Mouse (Mus musculus): ENCODE data around the gene Actg2.

Actg2 gene

GRCm38 (mm10) chr6:83512495-83512894, 23.6 kb downstream of the Actg2 start:
- ATAC-seq (ENCODE audit: low TSS enrichment), result no peak

- ATAC-seq (ENCODE audit: low TSS enrichment), result no peak
Observed at GRCm38 (mm10) chr6:83510210-83510609, 25.9 kb downstream of the Actg2 start.

GRCm38 (mm10) chr6:83509442-83509841, 26.6 kb downstream of the Actg2 start:
- peak; percentile 58 for ATAC-seq (ENCODE audit: low TSS enrichment)

- no peak for ATAC-seq (ENCODE audit: low TSS enrichment)
Observed at GRCm38 (mm10) chr6:83507168-83507546, 28.9 kb downstream of the Actg2 start.

GRCm38 (mm10) chr6:83506258-83507167, 29.6 kb downstream of the Actg2 start, which contains the start of gene Dguok:
Gene Dguok (minus strand): TSS chr6:83506969.
- ATAC-seq (ENCODE audit: low TSS enrichment), result peak; percentile 85

GRCm38 (mm10) chr6:83505554-83505953, 30.5 kb downstream of the Actg2 start:
- no peak for ATAC-seq (ENCODE audit: low TSS enrichment)

- no peak for ATAC-seq (ENCODE audit: low TSS enrichment)
Observed at GRCm38 (mm10) chr6:83503361-83503760, 32.7 kb downstream of the Actg2 start.

GRCm38 (mm10) chr6:83502656-83503055, 33.4 kb downstream of the Actg2 start:
- peak; percentile 29 for ATAC-seq (ENCODE audit: low TSS enrichment)

- ATAC-seq (ENCODE audit: low TSS enrichment), result no peak
Observed at GRCm38 (mm10) chr6:83501524-83502310, 34.3 kb downstream of the Actg2 start.

GRCm38 (mm10) chr6:83500462-83500861, 35.6 kb downstream of the Actg2 start:
- ATAC-seq (ENCODE audit: low TSS enrichment), result no peak

GRCm38 (mm10) chr6:83499078-83499477, 37.0 kb downstream of the Actg2 start:
- ATAC-seq (ENCODE audit: low TSS enrichment), result peak; percentile 62

GRCm38 (mm10) chr6:83496753-83497710, 39.0 kb downstream of the Actg2 start:
- peak; percentile 32; the same call in 1 of the 2 replicates for ATAC-seq (ENCODE audit: low TSS enrichment)

- no peak; the same call in 1 of the 2 replicates for ATAC-seq (ENCODE audit: low TSS enrichment)
Observed at GRCm38 (mm10) chr6:83496009-83496752, 39.9 kb downstream of the Actg2 start.

- no peak for ATAC-seq (ENCODE audit: low TSS enrichment)
Observed at GRCm38 (mm10) chr6:83490622-83491021, 45.4 kb downstream of the Actg2 start.

- ATAC-seq (ENCODE audit: low TSS enrichment), result peak; percentile 70; the same call in 1 of the 2 replicates
Observed at GRCm38 (mm10) chr6:83488200-83488599, 47.9 kb downstream of the Actg2 start.

- no peak for ATAC-seq (ENCODE audit: low TSS enrichment)
Observed at GRCm38 (mm10) chr6:83487298-83487697, 48.8 kb downstream of the Actg2 start.

GRCm38 (mm10) chr6:83485854-83486253, 50.2 kb downstream of the Actg2 start:
- ATAC-seq (ENCODE audit: low TSS enrichment), result no peak

- no peak for ATAC-seq (ENCODE audit: low TSS enrichment)
Observed at GRCm38 (mm10) chr6:83483776-83484175, 52.3 kb downstream of the Actg2 start.

GRCm38 (mm10) chr6:83482418-83483085, 53.5 kb downstream of the Actg2 start:
- no peak for ATAC-seq (ENCODE audit: low TSS enrichment)

GRCm38 (mm10) chr6:83480019-83480655, 55.9 kb downstream of the Actg2 start:
- no peak for ATAC-seq (ENCODE audit: low TSS enrichment)
